Mouse (Mus musculus): ENCODE data around the gene Shisa8. TPM values are rescaled to one million over a fixed set of nuclear protein-coding genes. Genes with fewer than 3 reads are reported as not detected.
A peak's percentile ranks its signal among the peaks of the same experiment; 100 is the strongest.

Gene Shisa8
- polyA plus RNA-seq, 1 experiment from 2014 or later = 6.7 TPM

DNA sequence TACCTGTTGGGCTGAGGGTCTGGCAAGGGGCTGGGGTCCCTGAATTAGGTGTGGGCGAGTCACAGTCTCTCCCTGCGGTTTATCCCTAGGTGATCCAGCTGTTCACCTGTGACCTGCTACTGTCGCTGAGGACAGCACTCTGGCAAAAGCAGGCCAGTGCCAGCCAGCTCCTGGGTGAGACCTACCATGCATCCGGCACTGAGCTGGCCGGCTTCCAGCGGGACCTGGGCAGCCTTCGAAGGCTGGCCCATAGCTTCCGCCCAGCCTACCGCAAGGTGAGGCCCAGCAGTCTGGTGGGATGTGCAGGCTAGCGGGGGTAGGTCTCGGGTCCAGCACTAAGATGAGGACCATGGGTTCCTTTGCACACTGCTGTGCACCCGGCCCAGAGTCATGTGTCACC is 13.1 kb downstream of the Shisa8 start:
- Histone ChIP-seq H3K4me1 (no peaks in the 10 kb centered on the region), H3K9ac (replicated peaks) (no peak overlapping the region), H3K9me3 (replicated peaks) (no peaks in the 10 kb centered on the region), H3K27me3 (replicated peaks) (0 out of 2 replicates have a peak, but pooled peaks cover 2% of the 10 kb centered on the region), H3K4me3 (replicated peaks) (no peak overlapping the region), H3K27ac (replicated peaks) (no peak overlapping the region), H3K36me3 (peaks cover 97% of the 10 kb centered on the region), H3K4me2 (no peak overlapping the region)
- 91% methylated on average over 12 of the region's 12 CpGs for WGBS
- ATAC-seq (ENCODE audit: low FRiP score) = no peak

DNA sequence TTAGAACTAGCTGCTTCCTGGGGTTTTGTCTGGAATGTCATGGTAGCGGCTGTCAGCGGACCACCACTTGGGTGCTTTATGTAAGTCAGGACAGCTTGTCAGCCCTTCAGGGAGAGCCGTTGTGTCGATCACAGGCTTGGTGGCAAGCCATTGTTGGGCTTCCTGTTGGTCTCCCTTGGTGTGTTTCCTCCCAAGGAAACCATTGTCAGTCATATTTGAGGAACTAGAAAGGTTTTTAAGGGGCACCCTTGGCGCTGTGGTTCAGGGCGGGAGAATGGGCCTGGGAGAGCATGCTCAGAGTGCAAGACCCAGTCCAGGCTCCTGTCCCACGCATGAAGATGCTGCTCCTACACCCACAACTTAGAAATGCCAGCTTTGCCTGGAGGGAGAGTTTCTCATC is 14.3 kb downstream of the Shisa8 start:
- no peak overlapping the region for H3K27ac ChIP-seq (replicated peaks)
- no peak overlapping the region for H3K4me2 ChIP-seq
- H3K27me3 ChIP-seq (replicated peaks) = 0 out of 2 replicates have a peak, but pooled peaks cover 2% of the 10 kb centered on the region
- H3K4me3 ChIP-seq (replicated peaks) = no peak overlapping the region
- H3K9me3 ChIP-seq (replicated peaks) = no peaks in the 10 kb centered on the region
- 89% methylated on average over 7 of the region's 7 CpGs for WGBS
- H3K36me3 ChIP-seq = peaks cover 97% of the 10 kb centered on the region
- no peak for ATAC-seq (ENCODE audit: low FRiP score)
- no peaks in the 10 kb centered on the region for H3K4me1 ChIP-seq
- H3K9ac ChIP-seq (replicated peaks) = no peak overlapping the region

DNA sequence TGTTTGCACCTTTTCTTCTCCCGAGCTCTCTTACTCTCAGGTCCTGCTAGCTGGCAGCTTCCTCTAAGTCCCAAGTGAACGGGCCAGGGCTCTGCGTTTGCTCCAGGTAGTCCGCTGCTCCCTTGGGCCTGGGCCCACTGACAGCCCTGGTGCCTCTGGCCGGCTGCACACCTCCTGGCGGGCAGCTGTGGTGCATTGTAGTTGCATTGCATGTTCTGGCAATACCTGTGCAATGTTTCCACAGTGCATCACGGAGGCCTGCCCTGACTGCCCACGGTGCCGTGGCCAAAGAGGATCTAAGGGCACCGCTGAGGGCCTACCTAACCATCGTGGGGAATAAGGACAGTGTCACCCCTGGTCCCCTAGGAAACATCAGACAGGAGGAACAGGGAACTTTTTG is 14.7 kb downstream of the Shisa8 start:
- Histone ChIP-seq H3K27me3 (replicated peaks) (0 out of 2 replicates have a peak, but pooled peaks cover under 1% of the 10 kb centered on the region), H3K4me3 (replicated peaks) (no peak overlapping the region), H3K4me1 (no peaks in the 10 kb centered on the region), H3K27ac (replicated peaks) (no peak overlapping the region), H3K36me3 (peaks cover 97% of the 10 kb centered on the region), H3K9ac (replicated peaks) (no peak overlapping the region), H3K4me2 (no peak overlapping the region), H3K9me3 (replicated peaks) (no peaks in the 10 kb centered on the region)
- 89% methylated on average over 11 of the region's 11 CpGs for WGBS
- ATAC-seq (ENCODE audit: low FRiP score) = no peak

DNA sequence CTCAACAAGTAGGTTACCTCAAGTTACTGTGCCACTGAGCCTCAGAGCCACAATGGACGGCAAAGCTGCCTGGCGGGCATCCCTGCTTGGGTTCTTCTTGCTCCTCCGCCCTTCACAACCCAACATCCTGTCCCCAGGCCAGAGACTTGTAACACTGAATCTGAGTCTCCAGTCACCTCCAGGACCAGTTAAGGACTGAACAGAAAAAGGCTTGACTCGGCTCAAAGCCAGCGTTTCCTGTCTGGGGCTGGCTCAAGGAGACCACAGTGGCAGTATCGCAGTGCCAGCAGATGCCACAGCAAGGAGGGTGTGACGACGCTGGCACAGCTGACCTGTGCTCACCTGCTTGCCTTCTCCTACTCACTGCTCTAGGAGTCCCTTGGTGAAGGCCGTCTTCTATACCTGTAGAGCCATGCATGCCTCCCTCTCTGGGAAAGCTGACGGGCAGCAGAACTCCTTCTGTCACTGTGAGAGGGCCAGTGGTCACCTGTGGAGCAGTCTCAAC is 15.3 kb downstream of the Shisa8 start:
- WGBS = 93% methylated on average over 10 of the region's 10 CpGs
- Histone ChIP-seq H3K36me3 (peaks cover 97% of the 10 kb centered on the region), H3K9me3 (replicated peaks) (no peaks in the 10 kb centered on the region), H3K9ac (replicated peaks) (no peak overlapping the region), H3K4me1 (no peaks in the 10 kb centered on the region), H3K27me3 (replicated peaks) (no peaks in the 10 kb centered on the region), H3K4me3 (replicated peaks) (no peak overlapping the region), H3K4me2 (no peak overlapping the region), H3K27ac (replicated peaks) (no peak overlapping the region)
- ATAC-seq (ENCODE audit: low FRiP score) = no peak

DNA sequence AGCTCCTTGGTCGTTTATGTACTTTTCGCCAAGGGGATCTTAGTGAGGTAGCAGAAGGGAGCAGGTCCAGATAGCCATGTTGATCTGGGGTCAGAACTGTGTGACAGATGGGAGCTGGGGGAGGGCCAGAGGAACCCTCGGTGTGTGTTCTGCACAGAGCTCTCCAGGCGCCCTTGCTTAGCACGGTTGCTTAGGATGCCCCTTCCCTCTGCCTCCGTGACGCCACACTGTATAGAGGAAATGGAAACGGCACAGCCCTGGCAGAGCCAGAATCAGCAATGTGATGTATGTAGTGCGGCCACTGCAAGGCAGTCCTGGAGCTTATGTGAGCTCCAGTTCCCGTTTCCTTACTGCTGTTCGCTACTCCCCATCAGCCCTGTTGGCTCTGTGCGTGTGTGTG is 16.3 kb downstream of the Shisa8 start:
- Histone ChIP-seq H3K9ac (replicated peaks) (no peak overlapping the region), H3K9me3 (replicated peaks) (no peaks in the 10 kb centered on the region), H3K36me3 (peaks cover 96% of the 10 kb centered on the region), H3K27me3 (replicated peaks) (no peaks in the 10 kb centered on the region), H3K27ac (replicated peaks) (no peak overlapping the region), H3K4me2 (no peak overlapping the region), H3K4me1 (no peaks in the 10 kb centered on the region), H3K4me3 (replicated peaks) (no peak overlapping the region)
- ATAC-seq (ENCODE audit: low FRiP score) = no peak
- WGBS = 90% methylated on average over 12 of the region's 12 CpGs

DNA sequence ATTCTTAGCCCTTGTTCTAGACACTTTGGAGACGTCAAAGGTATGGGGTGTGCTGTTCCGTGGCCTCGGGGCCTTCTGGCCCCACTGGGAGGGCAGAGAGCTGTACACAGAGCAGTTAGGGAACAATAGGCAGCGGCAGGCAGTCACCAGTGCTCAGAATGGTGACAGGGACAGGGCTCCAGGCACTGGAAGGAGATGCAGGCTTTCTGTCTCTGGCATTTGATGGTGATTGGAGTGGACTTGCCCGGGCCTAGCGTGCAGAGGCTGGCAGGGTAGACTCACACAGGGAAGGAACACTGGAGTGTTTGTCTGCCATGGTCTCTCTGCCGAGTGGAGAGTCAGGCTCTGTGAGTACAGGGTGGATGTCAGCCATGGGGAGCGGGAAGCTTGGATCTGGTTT is 20.0 kb downstream of the Shisa8 start:
- H3K9me3 ChIP-seq (replicated peaks) = no peaks in the 10 kb centered on the region
- H3K9ac ChIP-seq (replicated peaks) = no peak overlapping the region
- 80% methylated on average over 8 of the region's 8 CpGs for WGBS
- no peak overlapping the region for H3K4me2 ChIP-seq
- no peaks in the 10 kb centered on the region for H3K27me3 ChIP-seq (replicated peaks)
- H3K27ac ChIP-seq (replicated peaks) = no peak overlapping the region
- H3K4me3 ChIP-seq (replicated peaks) = no peak overlapping the region
- H3K36me3 ChIP-seq = peaks cover 87% of the 10 kb centered on the region
- ATAC-seq (ENCODE audit: low FRiP score) = no peak
- H3K4me1 ChIP-seq = no peaks in the 10 kb centered on the region

DNA sequence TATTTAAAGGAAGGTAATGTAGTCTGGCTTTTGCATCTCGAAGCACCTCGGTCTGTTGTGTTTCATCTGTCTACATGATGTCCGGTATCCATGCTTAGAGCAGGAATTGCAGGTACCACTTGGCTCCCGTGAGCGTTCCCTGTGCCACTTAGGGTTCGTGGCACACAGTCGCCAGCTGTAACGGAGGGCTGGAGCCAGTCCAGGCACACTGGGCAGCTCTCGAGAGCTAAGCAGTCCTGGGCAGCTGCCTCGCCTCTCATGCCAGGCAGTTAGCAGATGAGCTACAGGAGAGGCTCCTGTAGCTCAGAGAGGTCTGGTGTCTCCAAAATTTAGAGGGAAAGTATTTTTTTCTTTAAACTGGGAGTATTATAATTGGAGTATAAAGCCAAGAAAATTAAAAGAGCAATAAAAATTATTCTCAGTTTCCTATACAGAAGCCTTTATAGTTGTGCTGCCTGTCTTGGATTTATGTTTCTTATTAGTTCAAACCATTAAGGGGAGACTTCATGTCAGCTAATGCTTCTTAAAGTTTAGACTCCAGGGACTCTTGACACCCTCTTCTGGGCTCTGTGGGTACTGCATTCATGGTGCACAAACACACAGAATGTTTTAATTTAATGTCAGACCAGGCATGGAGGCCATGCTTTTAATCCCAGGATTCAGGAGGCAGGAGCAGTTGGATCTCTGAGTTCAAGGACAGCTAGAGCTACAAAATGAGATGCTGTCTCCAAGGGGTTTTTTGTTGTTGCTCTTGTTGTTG is 24.0 kb downstream of the Shisa8 start:
- no peaks in the 10 kb centered on the region for H3K4me1 ChIP-seq
- peaks cover 88% of the 10 kb centered on the region for H3K36me3 ChIP-seq
- H3K9ac ChIP-seq (replicated peaks) = no peak overlapping the region
- H3K27ac ChIP-seq (replicated peaks) = no peak overlapping the region; the same call in 1 of the 2 replicates
- no peak overlapping the region for H3K4me3 ChIP-seq (replicated peaks)
- no peaks in the 10 kb centered on the region for H3K27me3 ChIP-seq (replicated peaks)
- H3K9me3 ChIP-seq (replicated peaks) = no peaks in the 10 kb centered on the region
- ATAC-seq (ENCODE audit: low FRiP score) = no peak
- WGBS = 86% methylated on average over 10 of the region's 10 CpGs
- no peak overlapping the region for H3K4me2 ChIP-seq

DNA sequence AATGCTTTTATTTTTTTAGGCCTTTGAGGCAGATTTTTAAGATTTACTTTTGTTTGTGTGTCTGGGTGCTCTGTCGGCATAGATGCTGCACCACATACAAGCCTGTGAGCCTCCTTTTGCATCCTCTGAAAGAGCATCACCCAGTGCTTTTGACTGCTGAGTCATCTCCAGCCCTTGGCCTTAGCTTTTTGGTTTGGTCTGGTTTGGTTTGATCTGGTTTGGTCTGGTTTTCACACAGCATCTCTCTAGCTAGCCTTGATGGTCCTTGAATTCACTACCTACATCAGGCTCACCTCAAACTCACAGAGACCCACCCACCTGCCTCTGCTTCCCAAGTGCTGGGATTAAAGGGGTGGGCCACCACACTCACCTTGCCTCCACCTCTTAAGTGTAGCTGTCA is 24.7 kb downstream of the Shisa8 start:
- Histone ChIP-seq H3K4me1 (no peaks in the 10 kb centered on the region), H3K9ac (replicated peaks) (no peak overlapping the region), H3K36me3 (peaks cover 88% of the 10 kb centered on the region), H3K9me3 (replicated peaks) (no peaks in the 10 kb centered on the region), H3K27me3 (replicated peaks) (no peaks in the 10 kb centered on the region), H3K27ac (replicated peaks) (no peak overlapping the region), H3K4me3 (replicated peaks) (no peak overlapping the region), H3K4me2 (no peak overlapping the region)
- WGBS = 90% methylated on average over 1 of the region's 1 CpGs
- ATAC-seq (ENCODE audit: low FRiP score) = no peak

DNA sequence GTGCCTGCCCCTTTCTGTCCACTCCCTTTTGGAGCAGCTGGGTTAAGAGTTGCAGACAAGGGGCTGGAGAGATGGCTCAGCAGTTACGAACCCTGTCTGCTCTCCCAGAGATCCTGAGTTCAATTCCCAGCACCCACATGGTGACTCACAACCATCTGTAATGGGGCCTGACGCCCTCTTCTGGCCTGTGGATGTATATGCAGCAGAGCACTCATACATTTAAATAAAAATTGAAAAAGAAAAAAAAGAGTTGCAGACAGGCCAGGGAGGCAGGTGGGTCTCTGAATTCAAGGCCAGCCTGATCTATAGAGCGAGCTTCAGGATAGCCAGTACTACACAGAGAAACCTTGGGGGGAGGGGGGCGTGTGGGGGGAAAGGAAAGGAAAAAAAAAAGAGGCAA is 25.2 kb downstream of the Shisa8 start:
- no peak for ATAC-seq (ENCODE audit: low FRiP score)
- H3K4me2 ChIP-seq = no peak overlapping the region
- H3K9ac ChIP-seq (replicated peaks) = no peak overlapping the region
- no peaks in the 10 kb centered on the region for H3K4me1 ChIP-seq
- H3K27ac ChIP-seq (replicated peaks) = 0 out of 2 replicates have a peak overlapping the region, but pooled peaks have one; percentile 15
- no peaks in the 10 kb centered on the region for H3K27me3 ChIP-seq (replicated peaks)
- no peaks in the 10 kb centered on the region for H3K9me3 ChIP-seq (replicated peaks)
- no peak overlapping the region for H3K4me3 ChIP-seq (replicated peaks)
- H3K36me3 ChIP-seq = peaks cover 87% of the 10 kb centered on the region
- WGBS = 92% methylated on average over 4 of the region's 4 CpGs

DNA sequence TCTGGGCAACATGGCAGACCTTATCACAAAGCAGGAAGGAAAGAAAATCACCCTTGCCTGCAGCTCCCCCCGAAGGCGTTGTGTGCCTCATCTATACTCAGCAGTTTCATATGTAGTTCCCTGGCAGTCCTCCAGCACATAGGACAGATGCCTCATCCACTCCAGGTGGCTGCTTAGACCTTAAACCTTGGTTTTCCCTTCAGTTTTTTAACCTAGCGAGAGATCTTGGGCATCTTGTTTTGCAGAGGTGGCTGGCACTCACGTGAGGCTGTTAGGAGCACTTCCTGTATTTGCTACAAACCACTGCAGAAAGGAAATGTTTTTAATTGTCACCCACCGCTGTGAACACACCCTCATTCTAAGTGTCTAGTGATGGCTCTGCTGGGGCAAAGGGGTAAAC is 25.7 kb downstream of the Shisa8 start:
- Histone ChIP-seq H3K36me3 (peaks cover 87% of the 10 kb centered on the region), H3K27ac (replicated peaks) (0 out of 2 replicates have a peak overlapping the region, but pooled peaks have one; percentile 15), H3K4me3 (replicated peaks) (no peak overlapping the region)

DNA sequence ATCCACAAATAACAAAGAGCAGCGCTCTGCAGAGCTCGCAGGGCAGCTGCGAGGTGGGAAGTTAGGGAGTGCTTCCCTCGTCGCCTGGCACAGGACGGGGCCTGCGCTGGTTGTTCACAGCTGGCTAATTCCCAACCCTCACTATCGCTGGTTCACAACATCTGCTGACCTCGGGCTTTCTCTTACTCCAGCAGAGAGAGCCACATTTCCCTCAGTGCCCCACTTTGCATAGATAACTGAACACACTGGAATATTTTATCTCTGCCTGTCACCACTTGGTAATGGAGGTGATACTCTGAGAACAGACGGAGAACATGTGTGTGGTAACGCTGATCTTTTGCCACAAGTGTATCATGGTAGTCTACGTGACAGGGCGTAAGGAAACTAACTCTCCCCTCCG is 26.5 kb downstream of the Shisa8 start:
- no peak overlapping the region for H3K27ac ChIP-seq (replicated peaks)

More for the DNA sequence above, 25.7 kb downstream of the Shisa8 start:
- H3K9me3 ChIP-seq (replicated peaks) = 0 out of 2 replicates have a peak, but pooled peaks cover 2% of the 10 kb centered on the region
- no peak overlapping the region for H3K9ac ChIP-seq (replicated peaks)
- H3K4me1 ChIP-seq = no peaks in the 10 kb centered on the region
- WGBS = 92% methylated on average over 5 of the region's 5 CpGs
- ATAC-seq (ENCODE audit: low FRiP score) = no peak
- no peak overlapping the region for H3K4me2 ChIP-seq
- no peaks in the 10 kb centered on the region for H3K27me3 ChIP-seq (replicated peaks)

More for the DNA sequence above, 26.5 kb downstream of the Shisa8 start:
- Histone ChIP-seq H3K9ac (replicated peaks) (no peak overlapping the region), H3K9me3 (replicated peaks) (0 out of 2 replicates have a peak, but pooled peaks cover 2% of the 10 kb centered on the region), H3K4me1 (0 out of 2 replicates have a peak, but pooled peaks cover 2% of the 10 kb centered on the region), H3K4me3 (replicated peaks) (no peak overlapping the region), H3K4me2 (no peak overlapping the region), H3K27me3 (replicated peaks) (no peaks in the 10 kb centered on the region), H3K36me3 (peaks cover 88% of the 10 kb centered on the region)
- no peak for ATAC-seq (ENCODE audit: low FRiP score)
- 82% methylated on average over 14 of the region's 14 CpGs for WGBS
